Mouse (Mus musculus) midbrain, postnatal 0 days (tissue): Measurements from ENCODE around the gene Vmn1r44. TPM values are rescaled to one million over a fixed set of nuclear protein-coding genes. Genes with fewer than 3 reads are reported as not detected.
"Not testable (repeated sequence)": the region's sequence is repeated elsewhere in the genome, so short reads cannot be mapped to it uniquely, and the experiment has no call there.

Experiments used
- ATAC-seq: fragments of 200-750 bp; cut with Nextera tagmentation; 2 replicates; pipeline ENCODE4 v1.8.0; 2017; ENCODE audit warnings: moderate number of reproducible peaks, mild to moderate bottlenecking, moderate TSS enrichment, moderate library complexity; ENCODE audit not compliant: low FRiP score
- DNase-seq: peaks from one replicate; pipeline ENCODE4 v3.0.0-alpha.2; 2015; ENCODE audit warnings: low spot score
- H3K27ac ChIP-seq: fragments of 300-500 bp; sonication (generic); 2 replicates; pipeline ENCODE4 v1.5.1; 2014; ENCODE audit warnings: low read depth, mild to moderate bottlenecking, low read length, mixed read lengths
- H3K27me3 ChIP-seq: fragments of 300-500 bp; sonication (generic); 2 replicates; pipeline ENCODE4 v1.6.1; 2014; ENCODE audit warnings: low read length, control low read depth, mixed read lengths; ENCODE audit not compliant: insufficient read depth
- H3K36me3 ChIP-seq: fragments of 300-500 bp; sonication (generic); 2 replicates; pipeline ENCODE4 v1.6.1; 2014; ENCODE audit warnings: low read length, control low read depth, mixed read lengths; ENCODE audit not compliant: insufficient read depth
- H3K4me1 ChIP-seq: fragments of 300-500 bp; sonication (generic); 2 replicates; pipeline ENCODE4 v1.6.1; 2014; ENCODE audit warnings: mild to moderate bottlenecking, control low read depth, antibody characterized with exemption, low read length, mixed read lengths; ENCODE audit not compliant: insufficient read depth
- H3K4me2 ChIP-seq: fragments of 300-500 bp; sonication (generic); 2 replicates; pipeline ENCODE4 v1.6.1; 2014; ENCODE audit warnings: low read depth, mild to moderate bottlenecking, low read length, mixed read lengths; ENCODE audit not compliant: poor library complexity, severe bottlenecking
- H3K4me3 ChIP-seq: fragments of 300-500 bp; sonication (generic); 2 replicates; pipeline ENCODE4 v1.5.1; 2014; ENCODE audit warnings: low read depth, mild to moderate bottlenecking, low read length, moderate library complexity
- H3K9ac ChIP-seq: fragments of 300-500 bp; sonication (generic); replicated peaks from 2 replicates; pipeline ENCODE4 v1.6.1; 2014; ENCODE audit warnings: mild to moderate bottlenecking, low read length, moderate library complexity, mixed read lengths; ENCODE audit not compliant: poor library complexity, severe bottlenecking
- H3K9me3 ChIP-seq: fragments of 300-500 bp; sonication (generic); 2 replicates; pipeline ENCODE4 v1.6.1; 2016; ENCODE audit warnings: low read length, control low read depth
- CTCF ChIP-seq: IDR thresholded peaks from 2 replicates; pipeline ENCODE4 v1.5.1; 2016; ENCODE audit warnings: antibody characterized with exemption, mild to moderate bottlenecking
- WGBS: fragments of 180-500 bp; shearing (Covaris S2); extraction: QIAGEN DNeasy Blood & Tissue Kit; methylation state at CpG from one replicate; pipeline ENCODE4 v1.1.7; 2014; 5-methylcytosine and 5-hydroxymethylcytosine counted together
- polyA plus RNA-seq: library from polyadenylated mRNA; unstranded; fragments of >200 nt; fragmentation: Nextera tagmentation; extraction: Ambion mirVana; gene quantifications from 2 replicates; pipeline ENCODE4 v1.2.1, GENCODE M21; 2015
- total RNA-seq: library from RNA; depleted of rRNA; stranded (reverse); fragments of >200 nt; gene quantifications from 2 replicates; pipeline ENCODE4 v1.2.3, GENCODE M21; 2014; rRNA removed

Gene Vmn1r44
- total and polyA plus RNA-seq, 2 experiments from 2014 or later = not detected

DNA sequence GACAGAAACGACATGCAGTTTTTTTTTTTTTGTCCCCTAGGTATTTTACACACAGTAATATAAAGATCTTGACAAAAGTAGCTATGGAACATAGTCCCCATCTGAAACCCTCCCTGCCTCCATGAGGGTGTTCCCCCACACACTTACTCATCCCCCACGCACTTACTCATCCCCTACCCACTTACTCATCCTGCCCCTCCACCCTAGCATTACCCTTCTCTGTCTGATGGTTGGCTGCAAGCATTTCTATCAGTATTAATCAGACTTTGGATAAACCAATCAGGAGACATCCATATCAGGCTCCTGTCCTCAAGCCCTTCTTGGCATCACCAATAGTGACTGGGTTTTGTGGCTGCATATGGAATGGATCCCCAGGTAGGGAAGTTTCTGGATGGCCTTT lies 6.5 kb upstream of the Vmn1r44 start:
- no peak for TF ChIP-seq CTCF
- Histone ChIP-seq H3K27ac (no peak overlapping the region), H3K4me1 (no peaks in the 10 kb centered on the region), H3K36me3 (no peaks in the 10 kb centered on the region), H3K9ac (no peak overlapping the region), H3K9me3 (no peaks in the 10 kb centered on the region), H3K27me3 (no peaks in the 10 kb centered on the region), H3K4me3 (no peak overlapping the region), H3K4me2 (no peak overlapping the region)
- DNase-seq (no peak), ATAC-seq (no peak)
- 83% methylated on average over 2 of the region's 2 CpGs for WGBS

DNA sequence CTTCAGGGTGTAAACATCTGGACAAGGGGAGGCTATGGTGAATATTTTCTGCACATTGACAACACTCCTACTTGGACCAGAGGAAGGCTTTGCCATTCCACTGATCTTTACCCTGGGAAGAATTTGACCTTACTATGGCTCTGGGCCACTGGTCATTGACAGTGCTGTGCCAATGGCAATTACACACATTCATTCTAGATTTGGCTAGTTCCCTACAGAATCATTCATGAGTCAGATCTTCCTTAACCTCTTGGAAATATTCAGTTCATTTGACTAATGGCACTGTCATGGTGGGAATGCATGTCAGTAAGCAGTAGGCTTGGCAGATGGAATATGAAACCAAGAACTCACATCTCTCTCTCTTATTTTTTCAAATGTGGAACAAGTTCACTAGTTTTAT lies 2.6 kb upstream of the Vmn1r44 start:
- no peak overlapping the region for H3K4me3 ChIP-seq
- ATAC-seq = no peak
- no peak for TF ChIP-seq CTCF
- no peaks in the 10 kb centered on the region for H3K36me3 ChIP-seq
- H3K27ac ChIP-seq = no peak overlapping the region
- no peaks in the 10 kb centered on the region for H3K9me3 ChIP-seq
- H3K4me1 ChIP-seq = no peaks in the 10 kb centered on the region
- H3K4me2 ChIP-seq = no peak overlapping the region
- H3K9ac ChIP-seq = no peak overlapping the region
- DNase-seq = no peak
- H3K27me3 ChIP-seq = no peaks in the 10 kb centered on the region

DNA sequence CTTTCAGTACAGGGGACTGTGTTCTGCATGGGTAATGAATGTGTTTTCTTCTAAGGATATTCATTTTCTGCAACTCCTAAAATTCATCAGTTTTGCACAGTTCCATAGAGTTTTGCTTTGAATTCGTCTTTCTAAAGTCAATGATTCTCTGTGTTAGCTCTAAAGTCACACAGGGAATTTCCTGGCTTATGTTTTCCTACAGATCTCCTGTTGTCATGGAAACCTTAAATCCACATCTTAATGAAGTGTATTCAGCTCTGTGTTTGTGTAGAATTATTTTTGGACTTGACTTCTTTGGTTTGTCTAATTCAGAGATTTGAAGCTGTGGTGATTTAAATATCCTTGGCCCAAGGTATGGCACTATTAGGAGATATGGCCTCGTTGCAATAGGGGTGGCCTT lies 352 bp downstream of the Vmn1r44 start:
- H3K36me3 ChIP-seq = no peaks in the 10 kb centered on the region
- no peak for ATAC-seq

DNA sequence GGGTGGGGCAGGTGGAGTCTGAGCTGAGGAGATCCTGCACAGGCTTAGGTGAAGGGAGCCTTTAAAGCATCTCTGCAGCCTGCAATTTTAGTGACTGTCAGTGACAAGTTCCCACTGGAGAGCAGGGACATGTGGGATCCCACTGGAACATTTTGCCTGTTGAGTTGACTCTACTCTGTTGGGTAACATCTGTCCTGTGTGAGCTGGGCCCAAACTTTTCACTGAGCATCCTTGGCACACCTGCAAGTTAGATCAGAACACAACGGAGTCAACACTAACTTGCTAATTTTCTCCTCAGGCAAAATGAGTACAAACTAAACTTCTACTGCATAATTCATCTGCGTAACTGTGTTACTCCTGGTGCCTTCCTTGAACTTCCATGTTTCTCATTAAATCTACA lies 57.0 kb downstream of the Vmn1r44 start, which contains the start of gene Vmn1r45:
TSS of gene Vmn1r45 (minus strand) at position 101 of the 400 bp plus-strand sequence.
- not testable (repeated sequence) for H3K9me3 ChIP-seq, H3K36me3 ChIP-seq, H3K4me3 ChIP-seq, H3K9ac ChIP-seq, H3K27ac ChIP-seq, H3K4me2 ChIP-seq, H3K27me3 ChIP-seq, H3K4me1 ChIP-seq, ATAC-seq, DNase-seq
- 91% methylated on average over 2 of the region's 2 CpGs for WGBS

More for the DNA sequence above, 352 bp downstream of the Vmn1r44 start:
- TF ChIP-seq CTCF = no peak
- H3K27me3 ChIP-seq = no peaks in the 10 kb centered on the region
- H3K4me2 ChIP-seq = no peak overlapping the region
- no peaks in the 10 kb centered on the region for H3K4me1 ChIP-seq
- no peak overlapping the region for H3K27ac ChIP-seq
- no peak overlapping the region for H3K9ac ChIP-seq
- peak; percentile 12 for DNase-seq
- no peaks in the 10 kb centered on the region for H3K9me3 ChIP-seq
- no peak overlapping the region for H3K4me3 ChIP-seq
- 49% methylated on average over 2 of the region's 2 CpGs for WGBS

DNA sequence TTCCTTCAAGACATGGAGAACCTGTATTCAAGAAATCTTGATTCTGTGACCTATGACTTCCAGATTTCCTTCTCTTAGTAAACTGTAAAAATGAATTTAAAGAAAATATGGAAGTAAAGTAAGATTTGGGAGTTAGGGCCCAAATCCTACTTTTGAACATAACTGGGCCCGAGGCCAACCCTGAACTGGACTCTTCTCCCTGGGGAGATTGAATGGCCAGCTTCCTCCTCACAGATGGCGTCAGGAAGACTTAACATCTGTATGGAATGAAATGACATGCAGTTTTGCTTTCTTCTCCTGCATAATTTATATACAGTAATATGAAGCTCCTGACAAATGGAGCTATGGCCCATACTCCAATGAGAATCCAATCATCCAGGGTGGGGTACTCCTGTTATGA lies 57.5 kb downstream of the Vmn1r44 start:
- Histone ChIP-seq H3K27me3 (no peaks in the 10 kb centered on the region), H3K9ac (no peak overlapping the region), H3K36me3 (no peaks in the 10 kb centered on the region), H3K9me3 (no peaks in the 10 kb centered on the region), H3K4me3 (no peak overlapping the region), H3K27ac (no peak overlapping the region), H3K4me1 (no peaks in the 10 kb centered on the region), H3K4me2 (no peak overlapping the region)
- DNase-seq = no peak
- no peak for TF ChIP-seq CTCF
- no peak for ATAC-seq
- 69% methylated on average over 2 of the region's 2 CpGs for WGBS

Other genes with a start within 250 kb of the Vmn1r44 start
- gene Txnrd3, start 239.7 kb upstream of the Vmn1r44 start, total RNA-seq = 20.2 and 22.9 TPM in 2 replicates
- 22.6 and 24.7 TPM in 2 replicates for gene Txnrd3, start 239.7 kb upstream of the Vmn1r44 start, polyA plus RNA-seq
- not detected in 2 replicates for gene Vmn1r40, start 176.1 kb upstream of the Vmn1r44 start, total RNA-seq
- not detected in 2 replicates for gene Vmn1r40, start 176.1 kb upstream of the Vmn1r44 start, polyA plus RNA-seq
- not detected in 2 replicates for gene Vmn1r41, start 142.9 kb upstream of the Vmn1r44 start, total RNA-seq
- gene Vmn1r41, start 142.9 kb upstream of the Vmn1r44 start, polyA plus RNA-seq = not detected in 2 replicates
- not detected in 2 replicates for gene Vmn1r42, start 7.2 kb upstream of the Vmn1r44 start, total RNA-seq
- gene Vmn1r42, start 7.2 kb upstream of the Vmn1r44 start, polyA plus RNA-seq = not detected in 2 replicates
- 0.05 TPM in 1 of 2 replicates, not detected in the other for gene Vmn1r43, start 7.2 kb upstream of the Vmn1r44 start, total RNA-seq
- gene Vmn1r43, start 7.2 kb upstream of the Vmn1r44 start, polyA plus RNA-seq = not detected in 2 replicates
- not detected in 2 replicates for gene Vmn1r45, start 56.9 kb downstream of the Vmn1r44 start, total RNA-seq
- gene Vmn1r45, start 56.9 kb downstream of the Vmn1r44 start, polyA plus RNA-seq = 0.05 TPM in 1 of 2 replicates, not detected in the other
- gene Vmn1r46, start 85.7 kb downstream of the Vmn1r44 start, total RNA-seq = not detected in 2 replicates
- not detected in 2 replicates for gene Vmn1r46, start 85.7 kb downstream of the Vmn1r44 start, polyA plus RNA-seq
- not detected in 2 replicates for gene Vmn1r47, start 132.5 kb downstream of the Vmn1r44 start, total RNA-seq
- not detected in 2 replicates for gene Vmn1r47, start 132.5 kb downstream of the Vmn1r44 start, polyA plus RNA-seq
- gene Vmn1r48, start 153.2 kb downstream of the Vmn1r44 start, total RNA-seq = not detected in 2 replicates
- not detected in 2 replicates for gene Vmn1r48, start 153.2 kb downstream of the Vmn1r44 start, polyA plus RNA-seq
- gene Vmn1r49, start 194.8 kb downstream of the Vmn1r44 start, total RNA-seq = not detected in 2 replicates
- not detected in 2 replicates for gene Vmn1r49, start 194.8 kb downstream of the Vmn1r44 start, polyA plus RNA-seq
- not detected in 2 replicates for gene Vmn1r50, start 217.8 kb downstream of the Vmn1r44 start, total RNA-seq
- not detected in 2 replicates for gene Vmn1r50, start 217.8 kb downstream of the Vmn1r44 start, polyA plus RNA-seq
- gene Vmn1r51, start 238.9 kb downstream of the Vmn1r44 start, total RNA-seq = not detected in 2 replicates
- 0.10 TPM in 1 of 2 replicates, not detected in the other for gene Vmn1r51, start 238.9 kb downstream of the Vmn1r44 start, polyA plus RNA-seq